Mouse (Mus musculus) limb, embryonic 12.5 days (tissue): ENCODE data around the gene Stra6l. TPM values are rescaled to one million over a fixed set of nuclear protein-coding genes. Genes with fewer than 3 reads are reported as not detected.

Experiments
- ATAC-seq: fragments of 200-750 bp; cut with Nextera tagmentation; 2 replicates; pipeline ENCODE4 v1.8.0; 2017; ENCODE audit warnings: low read depth, moderate TSS enrichment; ENCODE audit not compliant: insufficient number of reproducible peaks, insufficient read depth, low FRiP score, low TSS enrichment
- H3K27ac ChIP-seq: fragments of 300-500 bp; sonication (generic); 2 replicates; pipeline ENCODE4 v1.5.1; 2016; ENCODE audit warnings: mild to moderate bottlenecking, moderate library complexity
- H3K27me3 ChIP-seq: fragments of 300-500 bp; sonication (generic); 2 replicates; pipeline ENCODE4 v1.6.1; 2016; ENCODE audit warnings: mild to moderate bottlenecking, moderate library complexity
- H3K36me3 ChIP-seq: fragments of 300-500 bp; sonication (generic); 2 replicates; pipeline ENCODE4 v1.6.1; 2016; ENCODE audit warnings: mild to moderate bottlenecking, moderate library complexity
- H3K4me1 ChIP-seq: fragments of 300-500 bp; sonication (generic); replicated peaks from 2 replicates; pipeline ENCODE4 v1.6.1; 2016
- H3K4me2 ChIP-seq: fragments of 300-500 bp; sonication (generic); 2 replicates; pipeline ENCODE4 v1.6.1; 2016; ENCODE audit warnings: mild to moderate bottlenecking, moderate library complexity
- H3K4me3 ChIP-seq: fragments of 300-500 bp; sonication (generic); replicated peaks from 2 replicates; pipeline ENCODE4 v1.5.1; 2016; ENCODE audit warnings: mild to moderate bottlenecking
- H3K9ac ChIP-seq: fragments of 300-500 bp; sonication (generic); replicated peaks from 2 replicates; pipeline ENCODE4 v1.6.1; 2016; ENCODE audit warnings: mild to moderate bottlenecking, moderate library complexity
- H3K9me3 ChIP-seq: fragments of 300-500 bp; sonication (generic); 2 replicates; pipeline ENCODE4 v1.6.1; 2016; ENCODE audit warnings: mild to moderate bottlenecking, moderate library complexity
- WGBS: fragments of 180-500 bp; shearing (Covaris S2); methylation state at CpG from one replicate; pipeline ENCODE4 v1.1.7; 2016; 5-methylcytosine and 5-hydroxymethylcytosine counted together
- polyA plus RNA-seq: library from polyadenylated mRNA; unstranded; fragments of >200 nt; fragmentation: Nextera tagmentation; extraction: Ambion mirVana; gene quantifications from 2 replicates; pipeline ENCODE4 v1.2.1, GENCODE M21; 2016

The Stra6l gene
- polyA plus RNA-seq, 1 experiment from 2014 or later, result 2.0 TPM

DNA sequence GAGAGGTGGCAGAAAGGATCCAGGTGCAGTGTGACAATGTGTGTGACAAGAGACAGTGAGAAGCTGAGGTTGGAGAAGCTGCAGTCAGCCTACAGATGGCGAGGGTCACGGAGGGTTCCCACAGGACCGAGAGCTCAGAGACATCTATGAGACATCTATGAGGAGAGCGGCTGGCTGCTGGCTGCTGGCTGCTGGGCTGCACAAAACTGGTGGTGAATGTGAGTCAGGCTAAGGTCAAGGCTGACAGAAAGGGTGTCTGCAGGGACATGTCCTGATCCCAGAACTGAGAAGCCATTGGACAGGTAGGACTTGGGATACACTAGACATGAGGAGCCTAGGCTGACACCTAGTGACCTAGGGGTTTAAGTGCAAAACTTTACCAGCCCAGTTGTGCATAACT lies 75.5 kb downstream of the Stra6l start:
- H3K9me3 ChIP-seq, result no peaks in the 10 kb centered on the region
- H3K27me3 ChIP-seq, result no peaks in the 10 kb centered on the region
- no peak overlapping the region for H3K4me2 ChIP-seq
- H3K4me3 ChIP-seq, result no peak overlapping the region
- no peak overlapping the region for H3K9ac ChIP-seq
- 90% methylated on average over 4 of the region's 4 CpGs for WGBS
- H3K4me1 ChIP-seq, result no peaks in the 10 kb centered on the region
- ATAC-seq, result no peak
- no peaks in the 10 kb centered on the region for H3K36me3 ChIP-seq
- H3K27ac ChIP-seq, result no peak overlapping the region

DNA sequence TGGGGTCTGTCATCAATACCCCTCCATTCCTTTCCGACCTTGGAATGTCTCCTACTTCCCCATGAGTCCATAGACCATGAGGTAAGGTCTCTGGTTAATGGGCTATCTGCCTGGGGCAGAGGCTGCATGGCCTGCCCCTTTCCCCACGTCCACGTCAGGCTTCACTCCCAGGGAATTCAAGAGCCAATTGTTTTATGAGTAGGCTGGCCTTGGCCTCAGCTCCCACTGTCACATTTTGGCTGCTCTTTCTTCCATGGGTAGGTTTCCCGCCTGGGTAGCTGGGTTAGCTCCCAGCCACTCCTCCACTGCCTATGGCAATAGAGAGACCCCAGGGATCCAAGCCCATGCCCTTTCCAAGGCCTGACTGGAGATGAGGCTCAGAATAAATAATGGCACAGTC lies 80.1 kb downstream of the Stra6l start:
- H3K27ac ChIP-seq, result no peak overlapping the region
- no peak overlapping the region for H3K4me3 ChIP-seq
- ATAC-seq, result no peak
- no peak overlapping the region for H3K4me2 ChIP-seq
- no peaks in the 10 kb centered on the region for H3K4me1 ChIP-seq
- H3K27me3 ChIP-seq, result no peaks in the 10 kb centered on the region
- H3K36me3 ChIP-seq, result no peaks in the 10 kb centered on the region
- H3K9me3 ChIP-seq, result no peaks in the 10 kb centered on the region
- WGBS, result 63% methylated on average over 4 of the region's 4 CpGs
- no peak overlapping the region for H3K9ac ChIP-seq

Other genes with a start within 250 kb of the Stra6l start
- gene Aldh1b1, start 49.6 kb upstream of the Stra6l start, polyA plus RNA-seq, result 1.2 and 1.3 TPM in 2 replicates
- gene Igfbpl1, start 21.7 kb upstream of the Stra6l start, polyA plus RNA-seq, result 0.46 and 0.48 TPM in 2 replicates
- gene Ccdc180, start 41.6 kb downstream of the Stra6l start, polyA plus RNA-seq, result 0.06 TPM in 1 of 2 replicates, not detected in the other
- 7.2 and 8.7 TPM in 2 replicates for gene Tdrd7, start 116.7 kb downstream of the Stra6l start, polyA plus RNA-seq
- gene Tmod1, start 190.3 kb downstream of the Stra6l start, polyA plus RNA-seq, result 4.8 and 5.1 TPM in 2 replicates